ENCODE assay signal across 9 mouse cellular contexts in the genomic region with DNA sequence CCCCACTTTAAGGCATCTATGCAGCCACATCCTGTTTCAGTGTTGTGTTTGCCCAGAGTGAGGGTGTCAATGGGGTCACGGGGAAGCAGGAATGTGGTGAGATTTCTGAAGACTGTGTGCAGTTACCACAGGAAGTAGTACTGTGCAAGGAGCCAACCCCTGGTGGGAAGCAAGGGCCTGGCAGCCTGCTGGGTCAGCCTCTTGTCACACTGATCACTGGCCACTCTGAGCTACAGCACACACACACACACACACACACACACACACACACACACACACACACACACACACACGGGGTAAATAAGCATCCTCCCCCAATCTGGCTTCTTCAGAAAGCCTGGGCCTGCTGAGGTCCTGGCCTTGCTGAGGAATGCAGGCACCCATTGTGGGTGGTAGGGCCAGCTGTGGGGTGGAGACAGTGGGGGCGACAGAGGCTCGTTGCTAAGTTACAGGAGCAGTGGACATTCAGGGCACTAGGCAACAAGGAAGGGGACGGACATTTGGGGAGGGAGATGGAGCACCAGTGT. TPM values are rescaled to one million over a fixed set of nuclear protein-coding genes. Genes with fewer than 3 reads are reported as not detected.
DNase-seq lines count a peak whose midpoint lies in the region; ATAC-seq and TF ChIP-seq lines count a peak whose summit lies in the region.
"Had no signal": no experiment of that assay in that cellular context is flagged by ENCODE, and none has a peak within 500 bp of the region (broad histone marks: within the 10 kb centered on the region; RNA-seq: fewer than 3 reads in every experiment).

No protein-coding gene starts in this region.

- DNase-seq in left cerebral cortex, postnatal 4 days: peak; percentile 58
- no peak for DNase-seq in left cerebral cortex, adult 18-20 months (ENCODE audit: low spot score in 2 of 2)
- DNase-seq in embryo, embryonic 11 days: peak; percentile 79
- peak; percentile 74 for DNase-seq in hindbrain, postnatal 0 days (ENCODE audit: low spot score)
- DNase-seq in lung, postnatal 4 days: peak; percentile 70 to 87
- no peak for DNase-seq in right cerebral cortex, postnatal 14 days
- DNase-seq in left cerebral cortex, postnatal 25 days (ENCODE audit: low spot score in 2 of 2): no peak

- H3K4me1 ChIP-seq in hindbrain, postnatal 0 days (ENCODE audit: insufficient read depth, low read length): peaks cover 49% of the 10 kb centered on the region
- peaks cover 39% of the 10 kb centered on the region for H3K4me1 ChIP-seq in stomach, embryonic 15.5 days

- TF ChIP-seq CTCF in hindbrain, postnatal 0 days (IDR thresholded peaks at IDR 0.05; ENCODE audit: low read depth): peak; percentile 29; the same call in 1 of the 2 replicates

- H3K4me2 ChIP-seq in hindbrain, postnatal 0 days (ENCODE audit: low read depth, low read length): no peak overlapping the region
- no peak overlapping the region for H3K4me2 ChIP-seq in stomach, embryonic 15.5 days

- no peaks in the 10 kb centered on the region for H3K9me3 ChIP-seq in hindbrain, postnatal 0 days (ENCODE audit: low read length)
- H3K9me3 ChIP-seq in stomach, embryonic 15.5 days: no peaks in the 10 kb centered on the region

- peak overlapping the region; percentile 91 for H3K27ac ChIP-seq in hindbrain, postnatal 0 days
- 0 out of 2 replicates have a peak overlapping the region, but pooled peaks have one; percentile 13 for H3K27ac ChIP-seq in stomach, embryonic 15.5 days
- H3K27ac ChIP-seq: liver, embryonic 14.5 days had no signal

- peak; percentile 48 for ATAC-seq in hindbrain, postnatal 0 days
- no peak for ATAC-seq in stomach, embryonic 15.5 days (ENCODE audit: insufficient read depth, low FRiP score, low read depth)

- WGBS in hindbrain, postnatal 0 days: 17% methylated on average over 5 of the region's 5 CpGs
- 14% methylated on average over 5 of the region's 5 CpGs for WGBS in stomach, embryonic 15.5 days

- no peaks in the 10 kb centered on the region for H3K36me3 ChIP-seq in hindbrain, postnatal 0 days (ENCODE audit: insufficient read depth, low read length)
- no peaks in the 10 kb centered on the region for H3K36me3 ChIP-seq in stomach, embryonic 15.5 days

- intact Hi-C loops in left cerebral cortex, postnatal 4 days (cut with DNase I): no loop called here
- intact Hi-C loops in left cerebral cortex, postnatal 25 days (cut with DNase I): no loop called here

- no peaks in the 10 kb centered on the region for H3K27me3 ChIP-seq in hindbrain, postnatal 0 days (ENCODE audit: insufficient read depth, low read length)
- H3K27me3 ChIP-seq in stomach, embryonic 15.5 days (replicated peaks): no peaks in the 10 kb centered on the region

- H3K9ac ChIP-seq in hindbrain, postnatal 0 days (replicated peaks; ENCODE audit: low read length): no peak overlapping the region
- H3K9ac ChIP-seq in stomach, embryonic 15.5 days: no peak overlapping the region
- H3K9ac ChIP-seq: liver, embryonic 14.5 days had no signal

- no peak overlapping the region for H3K4me3 ChIP-seq in hindbrain, postnatal 0 days (ENCODE audit: low read length)
- no peak overlapping the region for H3K4me3 ChIP-seq in stomach, embryonic 15.5 days (replicated peaks)

RNA-seq across cellular contexts. Expression of a gene that starts 13.5 kb away (rescaled TPM):
- total RNA-seq in left cerebral cortex, postnatal 4 days (2021): 10 to 100 TPM; 21.3 to 22.0 TPM
- 10 to 100 TPM; 15.5 to 21.0 TPM for total RNA-seq in left cerebral cortex, adult 18-20 months (2021)
- 29.7 and 32.7 TPM in 2 replicates for total RNA-seq in hindbrain, postnatal 0 days (2014; rRNA removed)
- 9.2 TPM in 2 replicates for polyA plus RNA-seq in hindbrain, postnatal 0 days (2015; fragmentation: Nextera tagmentation; extraction: Ambion mirVana)
- 14.6 TPM in 2 replicates for polyA plus RNA-seq in stomach, embryonic 15.5 days (2015; fragmentation: Nextera tagmentation; extraction: Ambion mirVana)
- 10 to 100 TPM; 17.1 to 17.4 TPM for total RNA-seq in left cerebral cortex, postnatal 25 days (2021)

RNA-seq across cellular contexts. Expression of a gene that starts 19.3 kb away (rescaled TPM):
- 100 to 1,000 TPM; 638 to 668 TPM for total RNA-seq in left cerebral cortex, postnatal 4 days (2021)
- total RNA-seq in left cerebral cortex, adult 18-20 months (2021): 1,000 to 10,000 TPM; 1,960 to 1,962 TPM
- 3,255 and 3,584 TPM in 2 replicates for total RNA-seq in hindbrain, postnatal 0 days (2014; rRNA removed)
- 2,405 and 2,624 TPM in 2 replicates for polyA plus RNA-seq in hindbrain, postnatal 0 days (2015; fragmentation: Nextera tagmentation; extraction: Ambion mirVana)
- polyA plus RNA-seq in stomach, embryonic 15.5 days (2015; fragmentation: Nextera tagmentation; extraction: Ambion mirVana): 607 and 634 TPM in 2 replicates
- total RNA-seq in left cerebral cortex, postnatal 25 days (2021): 1,000 to 10,000 TPM; 1,727 to 1,729 TPM

RNA-seq across cellular contexts. Expression of a gene that starts 21.6 kb away (rescaled TPM):
- total RNA-seq in left cerebral cortex, postnatal 4 days (2021): 10 to 100 TPM; 42.0 to 43.6 TPM
- total RNA-seq in left cerebral cortex, adult 18-20 months (2021): 10 to 100 TPM; 61.7 to 62.1 TPM
- total RNA-seq in hindbrain, postnatal 0 days (2014; rRNA removed): 21.1 and 22.7 TPM in 2 replicates
- 60.1 and 64.3 TPM in 2 replicates for polyA plus RNA-seq in hindbrain, postnatal 0 days (2015; fragmentation: Nextera tagmentation; extraction: Ambion mirVana)
- polyA plus RNA-seq in stomach, embryonic 15.5 days (2015; fragmentation: Nextera tagmentation; extraction: Ambion mirVana): 49.5 and 50.9 TPM in 2 replicates
- 10 to 100 TPM; 53.9 to 56.9 TPM for total RNA-seq in left cerebral cortex, postnatal 25 days (2021)

RNA-seq across cellular contexts. Expression of a gene that starts 21.7 kb away (rescaled TPM):
- total RNA-seq in left cerebral cortex, postnatal 4 days (2021): 10 to 100 TPM; 27.0 to 33.0 TPM
- total RNA-seq in left cerebral cortex, adult 18-20 months (2021): 10 to 100 TPM; 36.6 to 39.1 TPM
- 23.6 and 28.1 TPM in 2 replicates for total RNA-seq in hindbrain, postnatal 0 days (2014; rRNA removed)
- 60.3 and 63.9 TPM in 2 replicates for polyA plus RNA-seq in hindbrain, postnatal 0 days (2015; fragmentation: Nextera tagmentation; extraction: Ambion mirVana)
- 46.4 and 51.3 TPM in 2 replicates for polyA plus RNA-seq in stomach, embryonic 15.5 days (2015; fragmentation: Nextera tagmentation; extraction: Ambion mirVana)
- total RNA-seq in left cerebral cortex, postnatal 25 days (2021): 10 to 100 TPM; 37.0 to 40.0 TPM

Comparison
In these comparisons a context has a peak if more than half of its experiments do, and no peak if none do; other contexts are left out.
1. DNase-seq: peak in left cerebral cortex, postnatal 4 days (single experiment), embryo, embryonic 11 days (single experiment), hindbrain, postnatal 0 days (single experiment) and lung, postnatal 4 days (2 of 2); none in left cerebral cortex, adult 18-20 months (0 of 2), right cerebral cortex, postnatal 14 days (single experiment) and left cerebral cortex, postnatal 25 days (0 of 2).